Mouse (Mus musculus) heart, embryonic 13.5 days (tissue): ENCODE measurements at regions not wholly inside any gene's neighbourhood (a gene's known extent, or its start where the extent isn't known, plus 50 kb on each side); places are given as distances from the start of the nearest gene placed in this dataset.

Experiments used
- ATAC-seq: fragments of 200-750 bp; cut with Nextera tagmentation; 2 replicates; pipeline ENCODE4 v1.8.0; 2017; ENCODE audit warnings: moderate TSS enrichment; ENCODE audit not compliant: insufficient number of reproducible peaks, low FRiP score, low TSS enrichment; ENCODE audit errors: extremely low read depth
- H3K27ac ChIP-seq: fragments of 300-500 bp; sonication (generic); replicated peaks from 2 replicates; pipeline ENCODE4 v1.5.1; 2015; ENCODE audit warnings: moderate library complexity, mild to moderate bottlenecking, inconsistent platforms
- H3K27me3 ChIP-seq: fragments of 300-500 bp; sonication (generic); replicated peaks from 2 replicates; pipeline ENCODE4 v1.6.1; 2015; ENCODE audit warnings: mild to moderate bottlenecking, inconsistent platforms
- H3K36me3 ChIP-seq: fragments of 300-500 bp; sonication (generic); 2 replicates; pipeline ENCODE4 v1.6.1; 2015; ENCODE audit warnings: mild to moderate bottlenecking, inconsistent platforms
- H3K4me1 ChIP-seq: fragments of 300-500 bp; sonication (generic); 2 replicates; pipeline ENCODE4 v1.6.1; 2015; ENCODE audit warnings: inconsistent platforms
- H3K4me2 ChIP-seq: fragments of 300-500 bp; sonication (generic); 2 replicates; pipeline ENCODE4 v1.6.1; 2015; ENCODE audit warnings: inconsistent platforms, mild to moderate bottlenecking, moderate library complexity
- H3K4me3 ChIP-seq: fragments of 300-500 bp; sonication (generic); 2 replicates; pipeline ENCODE4 v1.5.1; 2015; ENCODE audit warnings: moderate library complexity, mild to moderate bottlenecking, inconsistent platforms
- H3K9ac ChIP-seq: fragments of 300-500 bp; sonication (generic); 2 replicates; pipeline ENCODE4 v1.6.1; 2015; ENCODE audit warnings: inconsistent platforms, mild to moderate bottlenecking, moderate library complexity
- H3K9me3 ChIP-seq: fragments of 300-500 bp; sonication (generic); 2 replicates; pipeline ENCODE4 v1.6.1; 2016; ENCODE audit warnings: inconsistent platforms
- WGBS: fragments of 180-500 bp; shearing (Covaris S2); methylation state at CpG from one replicate; pipeline ENCODE4 v1.1.7; 2015; ENCODE audit warnings: mixed read lengths; 5-methylcytosine and 5-hydroxymethylcytosine counted together

DNA sequence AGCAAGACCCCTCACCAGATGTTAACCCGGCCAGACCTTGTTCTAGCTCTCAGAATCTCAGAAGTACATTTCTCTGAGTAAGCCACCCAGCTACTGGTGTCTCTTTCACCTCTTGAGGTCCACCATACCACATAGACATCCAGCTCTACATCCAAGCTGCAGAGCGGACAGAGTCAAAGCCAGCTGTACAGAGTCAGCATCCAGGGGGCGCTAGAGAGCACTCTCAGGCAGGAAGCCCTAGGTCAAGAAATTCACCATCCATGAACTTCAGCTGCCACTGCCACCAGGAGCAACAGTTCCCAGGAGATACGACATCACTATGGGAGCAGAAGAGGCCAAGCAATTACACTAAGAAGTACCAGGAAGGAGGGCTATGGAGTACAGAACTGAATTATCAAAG lies 217.0 kb downstream of the Skap2 start:
- WGBS = 41% methylated on average over 4 of the region's 4 CpGs
- no peaks in the 10 kb centered on the region for H3K9me3 ChIP-seq
- no peak overlapping the region for H3K4me2 ChIP-seq
- H3K36me3 ChIP-seq = no peaks in the 10 kb centered on the region
- no peaks in the 10 kb centered on the region for H3K4me1 ChIP-seq
- H3K9ac ChIP-seq = no peak overlapping the region
- no peak overlapping the region for H3K4me3 ChIP-seq
- H3K27me3 ChIP-seq = peaks cover 7% of the 10 kb centered on the region; the same call in 1 of the 2 replicates
- no peak for ATAC-seq
- no peak overlapping the region for H3K27ac ChIP-seq

DNA sequence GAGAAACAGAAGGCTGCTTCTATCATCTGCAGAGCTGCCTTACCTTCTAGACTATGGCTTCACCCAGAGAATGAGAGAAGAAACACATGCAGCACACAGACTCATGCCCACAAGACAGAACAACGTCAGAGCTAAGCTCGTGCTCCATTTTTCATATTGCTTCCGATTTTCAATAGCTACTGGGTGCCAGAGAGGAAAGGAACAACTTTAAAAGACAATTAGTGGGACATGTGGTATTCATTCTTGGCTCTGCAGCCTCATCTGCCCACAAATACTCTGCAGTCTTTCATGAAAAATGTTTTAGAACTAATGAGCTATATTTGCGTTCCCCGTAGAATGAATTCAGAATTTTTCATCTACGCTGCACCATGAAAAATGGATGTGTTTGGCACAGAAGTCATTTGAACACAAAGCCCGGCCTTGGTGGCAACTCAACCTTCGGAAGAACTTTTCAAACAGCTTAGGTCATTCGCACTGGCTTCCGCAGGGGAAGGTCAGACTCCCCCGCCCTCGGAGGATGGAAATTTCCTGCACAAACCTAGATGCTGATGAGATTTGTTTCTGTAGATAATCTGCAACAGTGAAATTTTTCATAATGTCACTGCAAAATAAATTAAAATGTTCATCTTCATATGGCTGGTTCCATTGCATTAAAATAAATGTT lies 213.6 kb downstream of the Skap2 start:
- Histone ChIP-seq H3K27ac (no peak overlapping the region), H3K36me3 (no peaks in the 10 kb centered on the region), H3K27me3 (0 out of 2 replicates have a peak, but pooled peaks cover 2% of the 10 kb centered on the region), H3K9ac (no peak overlapping the region), H3K4me3 (no peak overlapping the region), H3K4me1 (no peaks in the 10 kb centered on the region), H3K4me2 (no peak overlapping the region), H3K9me3 (no peaks in the 10 kb centered on the region)
- 82% methylated on average over 12 of the region's 12 CpGs for WGBS
- no peak for ATAC-seq

DNA sequence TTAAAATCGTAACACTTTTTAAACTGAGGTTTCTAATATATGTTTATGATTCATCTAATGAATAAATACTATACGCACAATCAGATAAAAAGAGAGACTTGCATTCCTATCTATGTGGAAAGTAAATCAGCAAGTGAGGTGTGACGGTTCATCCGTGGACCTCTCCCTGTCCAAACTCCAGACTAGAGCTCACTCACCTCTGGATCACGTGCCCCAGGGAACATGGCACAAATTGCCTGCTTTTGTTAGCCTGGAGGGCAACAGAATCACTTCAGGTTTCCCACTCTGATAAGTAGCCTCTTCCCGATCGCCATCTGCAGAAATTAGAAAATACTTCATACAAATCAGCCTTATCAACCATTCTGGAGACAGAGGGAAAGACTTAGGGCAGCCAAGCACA lies 206.7 kb downstream of the Skap2 start:
- WGBS = 80% methylated on average over 7 of the region's 7 CpGs
- Histone ChIP-seq H3K27me3 (no peaks in the 10 kb centered on the region), H3K36me3 (no peaks in the 10 kb centered on the region), H3K9me3 (no peaks in the 10 kb centered on the region), H3K4me3 (no peak overlapping the region), H3K9ac (no peak overlapping the region), H3K27ac (no peak overlapping the region), H3K4me1 (no peaks in the 10 kb centered on the region), H3K4me2 (no peak overlapping the region)
- ATAC-seq = no peak
